In genomic region chr2:137116675-137117320, GRCm38 (mm10) we compare ENCODE assay signal across 8 mouse cellular contexts. TPM values are rescaled to one million over a fixed set of nuclear protein-coding genes. Genes with fewer than 3 reads are reported as not detected.
A peak's percentile ranks its signal among the peaks of the same experiment; 100 is the strongest.
DNase-seq lines count a peak whose midpoint lies in the region.

No protein-coding gene starts in this region.

- intact Hi-C loops in left cerebral cortex, postnatal 36 days (cut with DNase I), result loop anchor here (5.0 to 10.0 kb wide), 2 partner anchors 202 to 616 kb away; no protein-coding TSS in a partner anchor

- DNase-seq in adrenal gland, postnatal 14 days, result peak; percentile 96
- DNase-seq in embryo, embryonic 9.5 days (ENCODE audit: extremely low spot score), result peak; percentile 96
- DNase-seq in heart, adult 18-20 months, result peak; percentile 95
- DNase-seq in kidney, adult 11 months, result peak; percentile 92
- DNase-seq in left cerebral cortex, postnatal 36 days (ENCODE audit: low spot score in 2 of 2), result peak; percentile 43 to 55
- DNase-seq in mesoderm, embryonic 11.5 days (ENCODE audit: low read depth, low spot score), result peak; percentile 98
- DNase-seq in right cerebral cortex, postnatal 14 days, result peak; percentile 81
- peak; percentile 95 for DNase-seq in urinary bladder, postnatal 14 days (ENCODE audit: low spot score)

RNA-seq across cellular contexts. Expression of gene Jag1, which starts 0.4 kb away (rescaled TPM):
- 15.0 and 18.3 TPM in 2 replicates for total RNA-seq in adrenal gland, postnatal 14 days (2021)
- 1 to 10 TPM; 7.1 to 9.1 TPM for total RNA-seq in heart, adult 18-20 months (2021)
- 1 to 10 TPM; 5.3 to 5.8 TPM for total RNA-seq in left cerebral cortex, postnatal 36 days (2021)

Comparison
In these comparisons a context has a peak if more than half of its experiments do, and no peak if none do; other contexts are left out.
1. Peak in every context shown above with its lines: DNase-seq.